Mouse (Mus musculus): Measurements from ENCODE around the gene Mettl6. TPM values are rescaled to one million over a fixed set of nuclear protein-coding genes. Genes with fewer than 3 reads are reported as not detected.

The Mettl6 gene
- polyA plus RNA-seq, 1 experiment, result 15.1 TPM

- TF ChIP-seq SRF (IDR thresholded peaks at IDR 0.05; ENCODE audit: control insufficient read depth, insufficient read length, low read depth) (no peak), MYOG (IDR thresholded peaks at IDR 0.05; ENCODE audit: control insufficient read depth in 1 of 3, insufficient read depth in 1 of 3, insufficient read length in 2 of 3, low read depth in 2 of 3) (no peak), USF1 (IDR thresholded peaks at IDR 0.05; ENCODE audit: low read depth) (no peak), POLR2AphosphoS2 (IDR thresholded peaks at IDR 0.05; ENCODE audit: insufficient read length, low read depth) (no peak), CEBPB (IDR thresholded peaks at IDR 0.05; ENCODE audit: insufficient read depth, poor library complexity, severe bottlenecking) (no peak), POLR2A (IDR thresholded peaks at IDR 0.05; ENCODE audit: insufficient read length, low read depth) (no peak), E2F4 (IDR thresholded peaks at IDR 0.05; ENCODE audit: insufficient read depth) (no peak), TCF3 (IDR thresholded peaks at IDR 0.05; ENCODE audit: insufficient read length, low read depth) (no peak), MAX (IDR thresholded peaks at IDR 0.05; ENCODE audit: low read depth) (no peak), REST (IDR thresholded peaks at IDR 0.05; ENCODE audit: insufficient read depth, insufficient read length) (no peak), MYOD1 (IDR thresholded peaks at IDR 0.05; ENCODE audit: control insufficient read depth in 1 of 3, insufficient read length in 2 of 3, low read depth in 2 of 3) (no peak), TCF12 (IDR thresholded peaks at IDR 0.05; ENCODE audit: insufficient read depth, poor library complexity, severe bottlenecking) (no peak)
- Histone ChIP-seq H3K79me2 (ENCODE audit: control insufficient read depth, insufficient read depth) (peaks cover 74% of the 10 kb centered on the region), H3K27me3 (ENCODE audit: control insufficient read depth, insufficient read depth, insufficient read length) (no peaks in the 10 kb centered on the region), H3K36me3 (ENCODE audit: control insufficient read depth, insufficient read depth) (peaks cover 17% of the 10 kb centered on the region), H3K4me2 (ENCODE audit: low read depth) (peak overlapping the region; percentile 75), H3ac (ENCODE audit: control insufficient read depth, insufficient read length) (peak overlapping the region; percentile 46), H3K4me3 (peak overlapping the region; percentile 99)
Observed at GRCm38 (mm10) chr14:31493901-31494300, 939 bp downstream of the Mettl6 start.

GRCm38 (mm10) chr14:31488055-31488454, 6.8 kb downstream of the Mettl6 start:
- peaks cover 54% of the 10 kb centered on the region for H3K36me3 ChIP-seq (ENCODE audit: control insufficient read depth, insufficient read depth)
- TF ChIP-seq MYOG (IDR thresholded peaks at IDR 0.05; ENCODE audit: control insufficient read depth in 1 of 3, insufficient read depth in 1 of 3, insufficient read length in 2 of 3, low read depth in 2 of 3), result no peak
- no peak for TF ChIP-seq POLR2AphosphoS2 (IDR thresholded peaks at IDR 0.05; ENCODE audit: insufficient read length, low read depth)
- TF ChIP-seq POLR2A (IDR thresholded peaks at IDR 0.05; ENCODE audit: insufficient read length, low read depth), result no peak
- TF ChIP-seq CEBPB (IDR thresholded peaks at IDR 0.05; ENCODE audit: insufficient read depth, poor library complexity, severe bottlenecking), result no peak
- no peak for TF ChIP-seq USF1 (IDR thresholded peaks at IDR 0.05; ENCODE audit: low read depth)
- TF ChIP-seq MYOD1 (IDR thresholded peaks at IDR 0.05; ENCODE audit: control insufficient read depth in 1 of 3, insufficient read length in 2 of 3, low read depth in 2 of 3), result no peak
- TF ChIP-seq REST (IDR thresholded peaks at IDR 0.05; ENCODE audit: insufficient read depth, insufficient read length), result no peak
- no peak overlapping the region for H3ac ChIP-seq (ENCODE audit: control insufficient read depth, insufficient read length)
- H3K4me3 ChIP-seq, result no peak overlapping the region
- peaks cover 21% of the 10 kb centered on the region for H3K79me2 ChIP-seq (ENCODE audit: control insufficient read depth, insufficient read depth)
- no peaks in the 10 kb centered on the region for H3K27me3 ChIP-seq (ENCODE audit: control insufficient read depth, insufficient read depth, insufficient read length)
- no peak overlapping the region for H3K4me2 ChIP-seq (ENCODE audit: low read depth)

- no peak overlapping the region for H3K4me3 ChIP-seq
- H3K36me3 ChIP-seq (ENCODE audit: control insufficient read depth, insufficient read depth), result peaks cover 63% of the 10 kb centered on the region
- H3K4me2 ChIP-seq (ENCODE audit: low read depth), result no peak overlapping the region
- TF ChIP-seq TCF3 (IDR thresholded peaks at IDR 0.05; ENCODE audit: insufficient read length, low read depth), result no peak
- TF ChIP-seq POLR2A (IDR thresholded peaks at IDR 0.05; ENCODE audit: insufficient read length, low read depth), result no peak
- TF ChIP-seq TCF12 (IDR thresholded peaks at IDR 0.05; ENCODE audit: insufficient read depth, poor library complexity, severe bottlenecking), result no peak
- TF ChIP-seq MYOD1 (IDR thresholded peaks at IDR 0.05; ENCODE audit: control insufficient read depth in 1 of 3, insufficient read length in 2 of 3, low read depth in 2 of 3), result no peak
- H3ac ChIP-seq (ENCODE audit: control insufficient read depth, insufficient read length), result no peak overlapping the region
- peaks cover 8% of the 10 kb centered on the region for H3K79me2 ChIP-seq (ENCODE audit: control insufficient read depth, insufficient read depth)
- H3K27me3 ChIP-seq (ENCODE audit: control insufficient read depth, insufficient read depth, insufficient read length), result no peaks in the 10 kb centered on the region
Observed at GRCm38 (mm10) chr14:31486465-31486864, 8.4 kb downstream of the Mettl6 start.

GRCm38 (mm10) chr14:31482417-31482816, 12.4 kb downstream of the Mettl6 start:
- Histone ChIP-seq H3K4me2 (ENCODE audit: low read depth) (no peak overlapping the region), H3K79me2 (ENCODE audit: control insufficient read depth, insufficient read depth) (no peaks in the 10 kb centered on the region), H3K36me3 (ENCODE audit: control insufficient read depth, insufficient read depth) (peaks cover 66% of the 10 kb centered on the region), H3ac (ENCODE audit: control insufficient read depth, insufficient read length) (no peak overlapping the region), H3K27me3 (ENCODE audit: control insufficient read depth, insufficient read depth, insufficient read length) (no peaks in the 10 kb centered on the region), H3K4me3 (no peak overlapping the region)
- TF ChIP-seq SRF (IDR thresholded peaks at IDR 0.05; ENCODE audit: control insufficient read depth, insufficient read length, low read depth), result no peak
- TF ChIP-seq TCF12 (IDR thresholded peaks at IDR 0.05; ENCODE audit: insufficient read depth, poor library complexity, severe bottlenecking), result no peak
- TF ChIP-seq MAX (IDR thresholded peaks at IDR 0.05; ENCODE audit: low read depth), result no peak
- TF ChIP-seq POLR2AphosphoS2 (IDR thresholded peaks at IDR 0.05; ENCODE audit: insufficient read length, low read depth), result no peak
- no peak for TF ChIP-seq REST (IDR thresholded peaks at IDR 0.05; ENCODE audit: insufficient read depth, insufficient read length)
- TF ChIP-seq MYOD1 (IDR thresholded peaks at IDR 0.05; ENCODE audit: control insufficient read depth in 1 of 3, insufficient read length in 2 of 3, low read depth in 2 of 3), result no peak
- TF ChIP-seq MYOG (IDR thresholded peaks at IDR 0.05; ENCODE audit: control insufficient read depth in 1 of 3, insufficient read depth in 1 of 3, insufficient read length in 2 of 3, low read depth in 2 of 3), result no peak
- TF ChIP-seq USF1 (IDR thresholded peaks at IDR 0.05; ENCODE audit: low read depth), result no peak
- no peak for TF ChIP-seq TCF3 (IDR thresholded peaks at IDR 0.05; ENCODE audit: insufficient read length, low read depth)
- TF ChIP-seq POLR2A (IDR thresholded peaks at IDR 0.05; ENCODE audit: insufficient read length, low read depth), result no peak
- no peak for TF ChIP-seq E2F4 (IDR thresholded peaks at IDR 0.05; ENCODE audit: insufficient read depth)
- TF ChIP-seq CEBPB (IDR thresholded peaks at IDR 0.05; ENCODE audit: insufficient read depth, poor library complexity, severe bottlenecking), result no peak

- no peak overlapping the region for H3K4me2 ChIP-seq (ENCODE audit: low read depth)
- H3K36me3 ChIP-seq (ENCODE audit: control insufficient read depth, insufficient read depth), result no peaks in the 10 kb centered on the region
- no peak for TF ChIP-seq USF1 (IDR thresholded peaks at IDR 0.05; ENCODE audit: low read depth)
- TF ChIP-seq E2F4 (IDR thresholded peaks at IDR 0.05; ENCODE audit: insufficient read depth), result no peak
- TF ChIP-seq REST (IDR thresholded peaks at IDR 0.05; ENCODE audit: insufficient read depth, insufficient read length), result no peak
- no peak for TF ChIP-seq TCF12 (IDR thresholded peaks at IDR 0.05; ENCODE audit: insufficient read depth, poor library complexity, severe bottlenecking)
- no peak for TF ChIP-seq MAX (IDR thresholded peaks at IDR 0.05; ENCODE audit: low read depth)
- TF ChIP-seq TCF3 (IDR thresholded peaks at IDR 0.05; ENCODE audit: insufficient read length, low read depth), result no peak
- no peak for TF ChIP-seq MYOG (IDR thresholded peaks at IDR 0.05; ENCODE audit: control insufficient read depth in 1 of 3, insufficient read depth in 1 of 3, insufficient read length in 2 of 3, low read depth in 2 of 3)
- TF ChIP-seq MYOD1 (IDR thresholded peaks at IDR 0.05; ENCODE audit: control insufficient read depth in 1 of 3, insufficient read length in 2 of 3, low read depth in 2 of 3), result no peak
- TF ChIP-seq SRF (IDR thresholded peaks at IDR 0.05; ENCODE audit: control insufficient read depth, insufficient read length, low read depth), result no peak
- TF ChIP-seq POLR2AphosphoS2 (IDR thresholded peaks at IDR 0.05; ENCODE audit: insufficient read length, low read depth), result no peak
- no peak for TF ChIP-seq CEBPB (IDR thresholded peaks at IDR 0.05; ENCODE audit: insufficient read depth, poor library complexity, severe bottlenecking)
- TF ChIP-seq POLR2A (IDR thresholded peaks at IDR 0.05; ENCODE audit: insufficient read length, low read depth), result no peak
- H3K4me3 ChIP-seq, result no peak overlapping the region
- no peak overlapping the region for H3ac ChIP-seq (ENCODE audit: control insufficient read depth, insufficient read length)
- H3K27me3 ChIP-seq (ENCODE audit: control insufficient read depth, insufficient read depth, insufficient read length), result no peaks in the 10 kb centered on the region
- no peaks in the 10 kb centered on the region for H3K79me2 ChIP-seq (ENCODE audit: control insufficient read depth, insufficient read depth)
Observed at GRCm38 (mm10) chr14:31473297-31473696, 21.5 kb downstream of the Mettl6 start.

Data from myocyte (in vitro differentiated cells).